Mouse (Mus musculus) left cerebral cortex, postnatal 25 days (tissue): ENCODE measurements around the gene Trmt11. TPM values are rescaled to one million over a fixed set of nuclear protein-coding genes. Genes with fewer than 3 reads are reported as not detected.

Experiments used
- total RNA-seq, 2 experiments: library from RNA; stranded (reverse); gene quantifications; 2 replicates each; pipeline ENCODE4 v1.2.3; 2021

Gene Trmt11
- total RNA-seq, 2 experiments from 2014 or later = 8.1 to 8.4 TPM

Other genes starting within 250 kb of the Trmt11 start
- gene Hint3, start 28.9 kb upstream of the Trmt11 start, total RNA-seq = 10 to 100 TPM; 38.8 to 48.3 TPM
- gene Ncoa7, start 202.6 kb upstream of the Trmt11 start, total RNA-seq = 100 to 1,000 TPM; 106 to 111 TPM
- gene Hey2, start 242.1 kb upstream of the Trmt11 start, total RNA-seq = 1 to 10 TPM; 7.0 to 8.0 TPM